8 mouse cellular contexts compared by ENCODE assay signal in the genomic region with DNA sequence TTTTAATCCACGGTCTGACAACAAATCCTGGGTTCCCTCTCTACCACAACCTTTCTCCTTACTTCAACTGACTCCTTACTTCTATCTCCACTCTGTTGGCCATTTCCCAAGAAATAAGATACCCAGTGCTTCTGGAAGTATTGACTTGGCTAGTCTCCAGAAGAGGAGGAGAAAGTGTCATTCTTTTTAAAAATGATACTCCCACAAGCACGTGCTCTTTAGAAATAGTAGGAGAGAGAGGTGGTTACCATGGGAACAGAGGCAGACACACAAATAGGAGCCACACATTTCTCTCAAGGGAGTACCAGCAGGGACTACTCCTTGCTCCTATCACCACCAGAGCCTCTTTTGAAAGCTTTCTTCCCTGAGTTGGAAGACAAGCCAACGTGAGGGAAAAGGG.
A peak's percentile ranks its signal among the peaks of the same experiment; 100 is the strongest.
DNase-seq lines count a peak whose midpoint lies in the region; ATAC-seq lines count a peak whose summit lies in the region.

No protein-coding gene starts in this region.

- WGBS in forebrain, embryonic 12.5 days = 32% methylated on average over 3 of the region's 3 CpGs
- WGBS in forebrain, embryonic 11.5 days = 39% methylated on average over 3 of the region's 3 CpGs
- WGBS in lung, embryonic 16.5 days = 18% methylated on average over 3 of the region's 3 CpGs
- 23% methylated on average over 3 of the region's 3 CpGs for WGBS in forebrain, embryonic 14.5 days
- 16% methylated on average over 3 of the region's 3 CpGs for WGBS in midbrain, embryonic 15.5 days

- H3K27me3 ChIP-seq in forebrain, embryonic 12.5 days = 0 out of 2 replicates have a peak, but pooled peaks cover 3% of the 10 kb centered on the region
- H3K27me3 ChIP-seq in forebrain, embryonic 11.5 days (ENCODE audit: control insufficient read depth, insufficient read depth, low read length) = no peaks in the 10 kb centered on the region
- no peaks in the 10 kb centered on the region for H3K27me3 ChIP-seq in lung, embryonic 16.5 days (ENCODE audit: control insufficient read depth, insufficient read depth, low read depth, low read length)
- H3K27me3 ChIP-seq in forebrain, embryonic 14.5 days (replicated peaks; ENCODE audit: control insufficient read depth, insufficient read depth, low read length) = no peaks in the 10 kb centered on the region
- no peaks in the 10 kb centered on the region for H3K27me3 ChIP-seq in midbrain, embryonic 15.5 days (replicated peaks)

- no peak overlapping the region for H3K9ac ChIP-seq in forebrain, embryonic 12.5 days
- H3K9ac ChIP-seq in forebrain, embryonic 11.5 days (ENCODE audit: low read length) = no peak overlapping the region
- H3K9ac ChIP-seq in lung, embryonic 16.5 days (ENCODE audit: low read length) = no peak overlapping the region
- no peak overlapping the region for H3K9ac ChIP-seq in forebrain, embryonic 14.5 days (ENCODE audit: low read length)
- no peak overlapping the region for H3K9ac ChIP-seq in midbrain, embryonic 15.5 days

- H3K4me3 ChIP-seq in forebrain, embryonic 12.5 days (replicated peaks) = no peak overlapping the region
- H3K4me3 ChIP-seq in forebrain, embryonic 11.5 days (ENCODE audit: low read depth, low read length) = no peak overlapping the region
- no peak overlapping the region for H3K4me3 ChIP-seq in lung, embryonic 16.5 days (ENCODE audit: low read length)
- H3K4me3 ChIP-seq in forebrain, embryonic 14.5 days (ENCODE audit: low read depth, low read length) = no peak overlapping the region
- H3K4me3 ChIP-seq in midbrain, embryonic 15.5 days = no peak overlapping the region

- ATAC-seq in forebrain, embryonic 12.5 days (ENCODE audit: low FRiP score) = peak; percentile 79; the same call in 1 of the 2 replicates
- no peak for ATAC-seq in forebrain, embryonic 11.5 days (replicated peaks; ENCODE audit: low FRiP score)
- peak; percentile 34; the same call in 1 of the 2 replicates for ATAC-seq in lung, embryonic 16.5 days (ENCODE audit: low read depth)
- ATAC-seq in forebrain, embryonic 14.5 days = peak; percentile 88
- no peak; the same call in 1 of the 2 replicates for ATAC-seq in midbrain, embryonic 15.5 days (replicated peaks)

- DNase-seq in forebrain, embryonic 11.5 days (ENCODE audit: low spot score) = no peak
- no peak for DNase-seq in lung, postnatal 14 days
- peak; percentile 88 for DNase-seq in forebrain, embryonic 14.5 days (ENCODE audit: low spot score)
- DNase-seq in spleen, adult 18-20 months = no peak
- no peak for DNase-seq in adrenal gland, adult 18-20 months (ENCODE audit: low spot score in 2 of 2)

- H3K4me2 ChIP-seq in forebrain, embryonic 12.5 days = no peak overlapping the region
- H3K4me2 ChIP-seq in forebrain, embryonic 11.5 days (ENCODE audit: low read depth, low read length, severe bottlenecking) = no peak overlapping the region
- H3K4me2 ChIP-seq in lung, embryonic 16.5 days (ENCODE audit: low read depth, low read length) = no peak overlapping the region
- H3K4me2 ChIP-seq in forebrain, embryonic 14.5 days (ENCODE audit: low read length) = no peak overlapping the region
- H3K4me2 ChIP-seq in midbrain, embryonic 15.5 days = no peak overlapping the region

- no peak overlapping the region for H3K27ac ChIP-seq in forebrain, embryonic 12.5 days
- H3K27ac ChIP-seq in forebrain, embryonic 11.5 days (ENCODE audit: low read depth, low read length) = no peak overlapping the region
- H3K27ac ChIP-seq in lung, embryonic 16.5 days (ENCODE audit: low read length) = no peak overlapping the region
- no peak overlapping the region for H3K27ac ChIP-seq in forebrain, embryonic 14.5 days (ENCODE audit: low read depth, low read length)
- H3K27ac ChIP-seq in midbrain, embryonic 15.5 days = peak overlapping the region; percentile 75

- no peaks in the 10 kb centered on the region for H3K9me3 ChIP-seq in forebrain, embryonic 12.5 days
- no peaks in the 10 kb centered on the region for H3K9me3 ChIP-seq in forebrain, embryonic 11.5 days (ENCODE audit: control insufficient read depth, low read length)
- no peaks in the 10 kb centered on the region for H3K9me3 ChIP-seq in lung, embryonic 16.5 days (ENCODE audit: control insufficient read depth, low read length)
- H3K9me3 ChIP-seq in forebrain, embryonic 14.5 days (replicated peaks; ENCODE audit: control insufficient read depth, low read length) = no peaks in the 10 kb centered on the region
- H3K9me3 ChIP-seq in midbrain, embryonic 15.5 days = no peaks in the 10 kb centered on the region

- H3K4me1 ChIP-seq in forebrain, embryonic 12.5 days = peaks cover 32% of the 10 kb centered on the region
- peaks cover 2% of the 10 kb centered on the region; the same call in 1 of the 2 replicates for H3K4me1 ChIP-seq in forebrain, embryonic 11.5 days (replicated peaks; ENCODE audit: control insufficient read depth, insufficient read depth, low read length)
- H3K4me1 ChIP-seq in lung, embryonic 16.5 days (replicated peaks; ENCODE audit: control insufficient read depth, insufficient read depth, low read length) = no peaks in the 10 kb centered on the region; the same call in 1 of the 2 replicates
- H3K4me1 ChIP-seq in forebrain, embryonic 14.5 days (ENCODE audit: control insufficient read depth, insufficient read depth, low read length) = peaks cover 20% of the 10 kb centered on the region
- H3K4me1 ChIP-seq in midbrain, embryonic 15.5 days = peaks cover 36% of the 10 kb centered on the region

- no peaks in the 10 kb centered on the region for H3K36me3 ChIP-seq in forebrain, embryonic 12.5 days (replicated peaks)
- H3K36me3 ChIP-seq in forebrain, embryonic 11.5 days (ENCODE audit: control insufficient read depth, insufficient read depth, low read length) = no peaks in the 10 kb centered on the region
- no peaks in the 10 kb centered on the region for H3K36me3 ChIP-seq in lung, embryonic 16.5 days (ENCODE audit: control insufficient read depth, insufficient read depth, low read length)
- no peaks in the 10 kb centered on the region for H3K36me3 ChIP-seq in forebrain, embryonic 14.5 days (ENCODE audit: control insufficient read depth, insufficient read depth, low read length)
- no peaks in the 10 kb centered on the region for H3K36me3 ChIP-seq in midbrain, embryonic 15.5 days (replicated peaks)

Comparison
In these comparisons a context has a peak if more than half of its experiments do, and no peak if none do; other contexts are left out.
1. ATAC-seq: peak in forebrain, embryonic 12.5 days (single experiment), lung, embryonic 16.5 days (single experiment) and forebrain, embryonic 14.5 days (single experiment); none in forebrain, embryonic 11.5 days (single experiment) and midbrain, embryonic 15.5 days (single experiment).